Mouse (Mus musculus) right cerebral cortex, postnatal 10 days (tissue): ENCODE results near the gene Atp10a.
A peak's percentile ranks its signal among the peaks of the same experiment; 100 is the strongest.
"Not testable (repeated sequence)": the region's sequence is repeated elsewhere in the genome, so short reads cannot be mapped to it uniquely, and the experiment has no call there.

Experiments
- DNase-seq, 2 experiments: peaks; one replicate each; pipeline ENCODE4 v3.0.0; 2021; ENCODE audit warnings: low spot score in 2 of 2

Atp10a gene

DNA sequence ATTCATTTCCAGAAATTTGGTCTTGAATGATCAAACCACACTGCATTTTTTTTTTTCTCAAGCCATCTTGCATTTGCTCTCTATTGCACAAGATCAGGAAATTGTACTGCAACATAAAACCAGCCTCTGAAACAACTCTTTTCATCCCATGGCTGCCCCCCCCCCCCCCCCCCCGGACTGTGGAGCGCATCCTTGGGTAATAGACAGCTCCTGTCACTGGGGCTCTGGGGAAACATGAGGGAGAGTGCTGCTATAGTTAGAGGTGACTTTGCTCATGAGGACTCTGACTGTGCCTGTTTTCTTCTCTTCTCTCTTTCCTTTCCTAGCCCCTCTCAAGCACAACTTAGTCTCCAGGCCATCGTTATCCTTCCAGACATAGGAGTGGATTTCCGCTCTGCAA, 131.6 kb downstream of the Atp10a start:
- DNase-seq: no peak

DNA sequence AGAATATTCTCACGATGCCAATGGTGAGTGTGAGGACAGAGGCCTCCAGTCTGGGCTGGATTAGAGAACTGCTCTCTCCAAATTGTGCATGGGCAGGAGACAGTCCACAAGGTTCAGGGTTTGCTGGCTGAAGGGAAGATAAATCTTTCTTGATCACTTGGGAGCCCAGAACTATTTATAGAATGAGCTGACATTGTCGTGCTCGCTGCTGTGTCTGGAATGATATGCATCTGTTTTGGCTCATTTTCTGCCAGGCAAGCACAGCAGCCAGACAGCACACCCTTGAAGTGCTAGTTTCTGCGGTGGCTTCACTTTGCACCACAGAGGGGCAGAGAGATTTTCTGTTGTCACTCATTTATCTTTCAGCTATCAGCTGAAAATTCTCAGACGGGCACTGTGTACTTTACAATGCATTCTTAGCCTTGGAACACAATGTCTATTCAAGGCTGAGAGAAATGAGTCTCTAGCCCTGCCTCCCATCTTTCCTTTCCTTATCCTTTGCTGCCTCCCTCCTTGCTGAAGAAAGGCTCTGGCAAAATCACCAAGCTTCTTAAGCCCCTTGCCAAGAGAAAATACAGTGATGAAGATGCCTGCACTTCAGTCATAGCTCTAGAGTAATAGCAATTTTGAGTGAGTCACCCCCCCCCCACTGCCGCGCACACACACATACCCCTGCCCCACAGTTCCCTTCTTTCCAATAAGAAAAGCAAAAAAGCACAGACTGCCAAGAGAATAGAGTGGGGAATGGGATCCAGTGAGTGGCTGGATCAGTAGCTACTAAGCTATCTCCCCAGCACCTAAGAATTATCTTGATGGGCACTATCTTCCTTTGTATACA, 132.7 kb downstream of the Atp10a start:
- DNase-seq: peak in 1 of 2 experiments; percentile 36

DNA sequence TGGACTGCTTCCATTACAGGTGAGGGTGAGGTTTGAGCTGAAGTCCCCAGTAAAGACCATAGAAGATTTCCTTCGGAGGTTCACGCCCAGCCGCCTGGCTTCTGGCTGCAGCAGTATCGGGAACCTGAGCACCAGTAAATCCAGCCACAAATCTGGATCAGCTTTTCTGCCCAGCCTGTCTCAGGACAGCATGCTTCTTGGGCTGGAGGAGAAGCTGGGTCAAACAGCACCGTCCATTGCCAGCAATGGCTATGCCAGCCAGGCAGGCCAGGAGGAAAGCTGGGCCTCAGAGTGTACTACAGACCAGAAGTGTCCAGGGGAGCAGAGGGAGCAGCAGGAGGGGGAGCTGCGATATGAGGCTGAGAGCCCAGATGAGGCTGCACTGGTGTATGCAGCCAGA, 141.3 kb downstream of the Atp10a start:
- DNase-seq: no peak

DNA sequence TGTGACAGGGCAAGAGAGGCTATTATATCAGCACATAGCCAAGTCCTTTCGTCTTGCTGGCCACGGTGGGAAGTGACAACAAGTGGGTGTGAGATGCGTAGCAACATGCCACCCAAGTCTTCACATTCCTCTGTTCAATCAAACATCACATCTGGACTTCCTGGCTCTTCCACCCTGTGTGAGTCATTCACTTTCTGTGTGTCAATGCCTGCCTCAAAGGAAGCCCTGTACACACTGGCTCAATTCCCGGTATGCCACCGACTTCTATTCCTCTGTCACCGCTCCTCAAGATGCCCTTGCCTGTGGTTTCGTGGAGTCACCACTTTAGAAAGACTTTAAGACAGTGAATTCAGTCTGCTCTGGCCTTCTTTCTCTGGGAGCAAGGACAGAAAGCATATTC, 144.9 kb downstream of the Atp10a start:
- DNase-seq: peak in 1 of 2 experiments; percentile 33

DNA sequence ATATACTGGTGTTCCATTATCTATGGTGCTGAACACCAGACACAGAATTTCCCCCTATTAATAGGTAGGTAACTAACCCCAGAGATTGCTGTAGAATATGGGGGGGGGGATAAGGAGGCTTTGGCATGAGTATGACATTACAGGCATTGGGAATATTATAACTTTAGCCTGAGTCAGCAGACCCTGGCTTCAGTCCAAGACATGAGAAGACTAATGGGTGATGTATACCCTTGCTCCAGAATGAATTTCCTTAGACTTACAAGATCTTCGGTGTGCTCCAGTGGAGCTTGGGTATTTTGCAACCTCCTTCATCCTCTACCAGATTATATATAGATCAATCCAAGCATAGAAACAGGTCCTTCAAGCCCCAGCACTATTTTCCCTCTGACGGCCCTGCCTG, 145.8 kb downstream of the Atp10a start:
- DNase-seq: no peak

DNA sequence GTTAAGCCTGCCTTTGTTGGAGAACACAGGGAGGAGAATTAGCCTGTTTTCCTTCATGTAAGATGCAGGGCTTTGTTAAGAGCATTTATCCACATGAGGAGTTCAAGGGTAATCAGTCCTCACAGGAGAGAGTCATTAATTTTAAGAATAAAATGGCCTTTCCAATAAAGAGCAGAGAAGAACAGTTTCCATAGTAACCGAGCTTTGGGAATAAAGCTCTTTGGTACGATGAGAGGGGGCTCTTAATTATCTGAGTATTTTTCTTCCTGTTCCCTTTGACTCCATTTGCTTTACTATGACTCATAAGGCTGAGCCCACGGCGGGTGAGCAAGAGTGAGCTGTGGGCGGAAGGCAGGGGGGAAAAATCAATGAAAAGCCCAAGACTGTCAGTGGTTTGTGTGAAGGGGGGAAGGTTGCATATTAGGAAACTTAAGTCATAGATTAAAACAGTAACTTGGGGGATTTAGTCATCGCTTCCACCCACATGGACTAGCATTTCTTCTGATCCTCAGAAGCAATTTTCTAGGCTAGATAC, 166.2 kb downstream of the Atp10a start:
- no peak for DNase-seq

DNA sequence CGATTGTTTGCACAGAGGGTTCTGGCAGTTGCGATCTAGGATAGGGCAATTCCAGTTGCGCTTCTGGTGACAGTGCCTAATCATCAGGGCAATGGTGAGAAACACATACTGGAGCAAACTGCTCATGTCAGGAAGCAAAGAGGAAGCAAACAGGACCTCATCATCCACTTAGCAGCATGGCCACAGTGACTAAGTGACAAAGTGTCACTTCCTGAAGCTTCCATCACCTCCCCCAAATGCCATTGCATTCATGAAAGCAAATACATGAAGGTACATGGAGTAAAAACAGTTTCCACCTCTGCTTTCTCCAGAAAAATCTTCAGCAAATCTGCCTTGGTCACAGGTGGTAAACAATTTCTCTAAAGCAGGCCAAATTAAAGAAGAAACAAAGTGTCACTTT, 168.7 kb downstream of the Atp10a start:
- DNase-seq: no peak

DNA sequence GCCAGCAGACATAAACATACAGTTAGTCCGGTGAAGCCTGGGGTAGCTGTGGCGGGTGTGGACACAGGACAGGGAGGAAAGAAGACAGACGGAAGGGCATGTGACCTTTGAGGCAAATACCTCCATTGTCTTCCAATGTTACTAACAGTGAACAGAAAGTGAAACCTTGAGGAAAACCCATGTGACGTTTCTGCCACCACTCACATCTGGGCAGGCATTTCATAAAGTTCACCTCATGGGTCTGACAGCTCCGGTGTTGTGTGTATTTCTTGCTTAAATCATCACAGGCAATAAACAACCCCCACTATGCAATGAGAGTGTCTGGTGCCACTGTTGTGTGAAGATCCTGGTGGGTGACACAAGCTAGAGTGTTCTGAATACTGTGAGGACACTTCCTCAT, 173.1 kb downstream of the Atp10a start:
- DNase-seq: no peak

DNA sequence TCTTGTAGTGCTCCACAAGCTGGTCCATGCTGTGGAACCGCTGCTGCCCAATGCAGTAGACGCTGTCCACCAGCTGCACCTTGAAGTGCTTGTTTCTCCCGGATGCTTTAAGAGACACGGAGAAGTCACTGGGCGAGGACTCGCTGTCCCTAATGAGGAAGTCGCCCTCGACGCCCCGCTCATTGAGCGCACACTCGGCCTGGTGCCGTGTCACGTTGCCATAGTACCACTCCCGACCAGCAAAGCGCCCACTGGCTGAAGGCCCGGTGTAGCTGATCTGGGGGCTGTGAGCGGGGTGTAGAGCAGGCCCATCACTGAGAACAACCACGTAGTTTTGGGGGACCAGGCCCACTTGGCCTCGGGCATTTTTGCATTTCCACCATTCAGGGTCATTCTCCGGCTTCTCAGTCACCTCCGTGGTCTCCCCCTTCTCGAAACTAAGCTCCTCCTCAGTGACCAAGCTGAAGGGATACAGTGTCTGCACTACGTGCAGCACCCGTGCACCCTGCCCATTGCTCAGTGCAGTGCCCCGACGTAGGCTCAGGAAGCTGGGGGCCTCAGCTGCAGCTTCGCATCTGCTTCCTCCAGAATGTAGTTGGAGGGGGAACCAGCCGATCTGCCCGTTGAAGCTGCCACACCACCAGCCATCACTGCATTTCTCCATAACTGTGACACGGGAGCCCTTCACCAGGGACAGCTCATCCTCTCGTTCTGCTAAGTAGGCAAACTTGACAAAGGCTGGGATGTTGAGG, 181.1 kb downstream of the Atp10a start:
- not testable (repeated sequence) for DNase-seq

DNA sequence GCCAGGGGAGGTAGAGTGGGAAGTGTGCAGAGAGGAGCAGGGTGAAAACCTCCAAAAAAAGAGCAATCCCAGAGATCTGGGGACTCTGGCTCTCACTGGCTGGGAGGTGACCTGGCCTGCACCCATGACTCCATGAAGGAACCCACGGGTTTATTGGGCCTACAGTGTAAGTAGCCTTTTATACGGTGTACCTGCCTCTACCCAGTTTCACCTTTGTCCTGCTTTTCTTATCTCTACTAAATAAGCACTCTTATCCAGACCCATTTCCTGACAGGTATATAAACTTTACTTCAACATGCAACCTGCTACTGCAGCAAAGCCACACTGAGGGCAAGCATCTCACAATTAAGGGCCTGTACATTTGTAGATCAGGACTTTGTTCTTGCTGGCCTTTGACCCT, 184.4 kb downstream of the Atp10a start:
- DNase-seq: no peak

DNA sequence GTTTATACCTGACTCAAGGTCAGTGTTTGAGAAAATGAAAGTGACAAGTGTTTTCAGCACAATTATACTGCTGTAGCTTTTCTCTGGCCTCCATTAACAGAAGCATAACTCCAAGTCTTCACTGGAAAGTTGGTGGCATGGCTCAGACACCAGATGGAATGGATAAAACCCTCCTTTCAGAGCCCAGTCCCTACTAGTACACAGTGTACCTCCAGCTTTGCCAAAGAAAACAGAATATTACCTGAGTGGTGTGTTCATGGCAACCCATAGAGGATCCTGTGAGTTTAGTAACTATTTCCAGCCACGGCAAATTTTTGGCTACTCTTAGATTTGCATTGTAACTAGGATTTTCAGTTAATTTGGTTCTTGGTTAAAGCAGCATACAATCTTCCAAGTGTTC, 185.1 kb downstream of the Atp10a start:
- DNase-seq: no peak

DNA sequence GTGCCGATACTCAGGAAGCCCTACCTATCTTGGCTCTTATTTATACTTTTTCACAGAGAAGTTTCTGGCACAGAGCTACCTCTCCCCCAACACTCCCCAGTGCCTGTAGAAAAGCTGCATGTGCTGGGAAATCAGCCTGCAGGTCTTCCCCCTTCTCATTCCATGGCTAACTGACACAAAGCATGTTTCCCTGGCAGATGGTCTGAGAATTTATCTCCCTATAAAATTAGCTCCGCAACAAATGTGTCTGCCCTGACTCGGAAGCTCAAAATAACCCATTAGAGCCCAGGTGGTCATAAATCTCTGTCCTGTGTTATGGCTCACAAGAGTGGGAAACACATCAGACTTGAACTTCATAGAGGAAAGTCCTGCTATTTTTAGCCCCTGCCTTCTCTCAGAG, 186.9 kb downstream of the Atp10a start:
- peak in 1 of 2 experiments; percentile 42 for DNase-seq

DNA sequence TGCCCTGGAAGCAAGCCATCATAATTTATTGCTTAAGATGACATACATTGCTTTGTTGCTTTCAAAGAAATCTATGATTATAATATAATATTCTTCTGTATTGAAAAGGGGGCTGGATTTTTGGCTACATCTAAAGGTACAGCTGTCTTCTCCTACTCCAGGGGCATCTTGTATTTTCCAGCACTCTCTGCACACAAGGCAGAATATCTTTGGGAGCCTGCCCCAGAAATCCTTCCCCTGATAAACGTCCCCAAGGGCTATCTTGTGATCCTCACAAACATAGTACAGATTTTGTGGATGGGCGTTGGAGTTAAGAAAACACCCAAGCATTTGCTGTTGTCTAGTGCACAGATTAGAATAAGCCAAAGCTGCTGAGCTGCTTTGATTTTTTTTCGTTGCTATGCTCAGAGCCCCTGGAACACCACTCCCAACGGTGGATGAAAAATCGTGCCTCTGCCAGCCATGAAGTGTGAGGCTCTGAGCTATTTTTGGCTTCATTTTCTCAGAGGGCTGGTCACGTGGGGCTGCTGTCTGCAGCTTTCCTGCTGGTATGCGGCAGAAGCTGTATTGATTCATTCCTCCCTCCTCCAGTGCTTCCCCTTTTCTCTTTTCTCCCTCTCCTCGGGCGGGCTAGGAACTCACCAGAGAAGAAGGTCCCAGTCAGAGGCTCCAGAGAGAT, 187.9 kb downstream of the Atp10a start:
- peak; percentile 92 to 97 for DNase-seq

DNA sequence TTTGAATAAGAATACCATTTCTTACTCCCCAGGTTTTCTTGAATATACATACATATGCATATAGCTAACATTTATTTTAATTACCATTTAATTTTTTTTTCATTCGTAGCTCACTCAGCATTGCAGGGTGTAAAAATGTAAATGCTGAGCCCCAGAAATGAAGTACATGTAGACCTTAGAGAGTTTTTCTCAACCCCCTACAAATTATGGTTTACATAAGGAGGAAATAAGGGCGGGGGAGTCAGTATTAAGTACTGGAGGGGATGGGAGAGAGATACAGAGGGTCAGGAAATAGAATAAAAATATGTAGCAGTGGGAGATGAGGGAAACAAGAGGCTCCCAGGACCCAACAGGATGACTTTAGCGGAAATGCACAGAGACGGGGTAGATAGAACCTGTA, 188.5 kb downstream of the Atp10a start:
- DNase-seq: no peak

DNA sequence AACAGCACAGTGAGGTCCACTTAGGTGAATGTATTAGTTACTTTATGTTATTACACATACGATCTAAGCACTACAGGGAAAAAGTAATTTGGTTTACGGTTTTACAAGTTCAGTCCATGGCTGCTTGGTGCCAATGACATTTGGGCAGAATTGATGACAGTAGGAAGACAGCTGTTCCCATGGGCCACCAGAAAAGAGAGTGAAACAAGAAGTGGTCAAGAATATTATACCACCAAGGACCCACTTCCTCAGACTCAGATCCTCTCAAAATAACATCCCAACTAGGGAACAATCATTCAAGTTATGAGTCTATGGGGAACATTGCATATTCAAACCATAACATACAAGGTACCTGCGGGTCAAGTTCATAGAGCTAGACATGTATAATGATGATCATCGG, 203.0 kb downstream of the Atp10a start:
- DNase-seq: no peak

DNA sequence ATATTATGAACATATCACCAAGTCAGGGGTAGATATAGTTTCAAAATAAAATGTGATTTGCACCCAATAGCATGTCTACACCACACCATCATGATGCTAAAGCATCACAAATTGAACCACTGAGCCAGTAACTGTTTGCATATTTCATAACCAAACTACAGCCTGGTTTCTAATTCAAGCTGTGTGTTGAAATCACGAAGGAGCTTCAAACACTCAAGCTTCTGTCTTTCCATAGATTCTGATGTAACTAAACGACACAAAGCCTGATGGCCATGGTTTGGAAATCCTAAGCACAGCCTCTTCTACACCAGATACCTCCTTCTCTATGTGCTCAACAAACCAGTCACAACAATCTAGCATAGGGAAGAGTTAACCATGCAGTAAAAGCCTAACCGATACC, 207.2 kb downstream of the Atp10a start:
- DNase-seq: no peak

DNA sequence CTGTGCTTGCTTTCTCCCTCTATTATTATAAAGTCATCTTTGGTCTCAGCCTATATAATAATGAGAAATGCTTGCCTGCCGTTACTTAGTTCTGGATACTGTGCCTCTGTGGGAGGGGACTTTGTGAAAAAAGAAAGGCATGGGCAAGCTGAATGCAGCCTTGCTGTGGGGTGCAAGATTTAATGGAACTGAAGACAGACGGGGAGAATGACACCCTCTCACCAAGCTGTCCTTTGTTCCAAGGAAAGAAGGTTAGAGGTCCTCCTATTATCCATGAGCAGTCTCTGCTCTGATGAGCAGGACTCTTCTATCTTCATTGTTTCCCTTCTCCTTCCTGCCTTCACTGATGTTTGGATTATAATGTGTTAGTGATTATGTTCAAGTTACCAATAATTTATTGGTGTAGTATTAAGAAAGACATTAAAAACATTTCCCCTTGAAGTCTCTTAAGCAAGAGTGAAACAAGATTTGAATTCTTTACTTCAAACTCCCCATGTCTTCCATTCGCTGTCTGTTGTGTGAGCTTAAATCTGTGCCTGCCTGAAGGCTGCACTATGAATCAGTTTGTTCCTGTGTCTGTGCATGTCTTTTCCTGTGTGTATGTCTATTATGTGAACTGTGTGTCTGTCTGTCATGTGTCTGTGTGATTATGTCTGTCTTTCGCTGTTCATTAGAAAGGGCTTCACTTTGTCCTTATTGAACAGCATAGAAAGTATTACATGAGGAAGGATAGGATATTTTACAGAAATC, 211.1 kb downstream of the Atp10a start:
- no peak for DNase-seq

DNA sequence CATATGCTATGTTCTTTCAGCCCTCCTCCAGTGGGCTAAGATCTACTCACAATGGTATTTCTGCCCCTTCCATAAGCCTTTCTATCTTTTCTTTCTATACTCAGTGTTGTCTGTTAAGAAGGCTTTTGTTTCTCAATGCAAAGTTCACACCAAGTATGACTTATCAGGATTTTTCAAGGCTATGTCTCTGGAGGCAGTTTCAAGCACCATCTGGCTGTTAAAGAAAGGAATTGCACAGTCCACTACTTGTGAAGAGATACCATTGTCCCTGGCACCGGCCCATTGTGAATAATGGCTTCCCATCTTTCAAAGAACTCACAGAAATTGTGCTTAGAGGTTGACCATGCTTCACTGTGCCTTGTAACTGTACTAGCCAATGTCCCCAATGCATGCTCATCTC, 214.7 kb downstream of the Atp10a start:
- DNase-seq: no peak

DNA sequence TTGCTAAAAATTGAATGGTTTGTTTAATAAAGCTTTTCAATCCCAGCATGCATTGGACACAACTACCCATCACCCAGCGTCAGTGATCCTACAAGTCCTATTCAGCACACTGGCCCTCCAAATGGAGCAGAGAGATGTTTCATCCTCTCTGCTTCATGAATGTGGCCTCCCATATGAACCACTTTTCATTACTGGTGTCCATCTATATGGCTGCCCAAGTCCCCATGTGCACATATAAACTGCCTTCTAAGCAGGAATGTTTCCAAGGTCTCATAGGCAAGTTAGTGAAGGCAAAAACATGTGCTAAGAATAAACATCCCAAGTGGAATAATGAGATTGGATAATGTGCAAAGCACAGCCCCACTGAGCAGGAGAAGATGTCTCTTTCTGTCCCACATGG, 217.7 kb downstream of the Atp10a start:
- DNase-seq: no peak
